Mouse (Mus musculus) Patski (cell line): ENCODE results near the gene Cyp3a41b. TPM values are rescaled to one million over a fixed set of nuclear protein-coding genes. Genes with fewer than 3 reads are reported as not detected.
"Not testable (repeated sequence)": the region's sequence is repeated elsewhere in the genome, so short reads cannot be mapped to it uniquely, and the experiment has no call there.

Experiments used
- ATAC-seq: fragments of 100-300 bp; one replicate; pipeline ENCODE4 v1.8.0; 2021
- CTCF ChIA-PET: fragments of 350-600 bp; sonication (Branson Sonifier 250); formaldehyde crosslinking; loops from one replicate; lab custom pipeline; 2022; ENCODE audit warnings: inconsistent platforms; lab: Charles Lee
- POLR2A ChIA-PET: fragments of 350-600 bp; sonication (Branson Sonifier 250); formaldehyde crosslinking; loops from one replicate; lab custom pipeline; 2022; ENCODE audit warnings: antibody characterized with exemption, inconsistent platforms; lab: Charles Lee
- DNase-seq: peaks from one replicate; pipeline ENCODE4 v3.0.0-alpha.2; 2011; ENCODE audit warnings: low read depth, low spot score
- H3K27me3 ChIP-seq: fragments of 371-371 bp; one replicate; pipeline ENCODE4 v1.5.1; 2021
- in situ Hi-C: fragments of 300-500 bp; cut with MboI; formaldehyde crosslinking; loops from 3 replicates; pipeline ENCODE4 v1.11.1; 2018; ENCODE audit warnings: low pct_unique_long_range_greater_than_20kb, mixed read lengths
- polyA plus RNA-seq: library from polyadenylated mRNA; unstranded; gene quantifications from one replicate; pipeline ENCODE4 v1.2.3, GENCODE M21; 2021

Gene Cyp3a41b
- not detected for polyA plus RNA-seq

GRCm38 (mm10) chr5:145584630-145585029 is at the start of gene Cyp3a41b:
Gene Cyp3a41b, minus strand, starts transcription at chr5:145584730.
- in situ Hi-C loops, DNase-seq, H3K27me3 ChIP-seq, ATAC-seq, CTCF ChIA-PET, POLR2A ChIA-PET: not testable (repeated sequence)

GRCm38 (mm10) chr5:145632286-145632685 is 47.8 kb upstream of the Cyp3a41b start:
- CTCF ChIA-PET, DNase-seq, H3K27me3 ChIP-seq, in situ Hi-C loops, ATAC-seq, POLR2A ChIA-PET: not testable (repeated sequence)

- DNase-seq, H3K27me3 ChIP-seq, ATAC-seq, in situ Hi-C loops, POLR2A ChIA-PET, CTCF ChIA-PET: not testable (repeated sequence)
Observed at GRCm38 (mm10) chr5:145604891-145605290, 20.4 kb upstream of the Cyp3a41b start.

- DNase-seq, in situ Hi-C loops, CTCF ChIA-PET, H3K27me3 ChIP-seq, POLR2A ChIA-PET, ATAC-seq: not testable (repeated sequence)
Observed at GRCm38 (mm10) chr5:145597851-145598250, 13.3 kb upstream of the Cyp3a41b start.

- CTCF ChIA-PET, DNase-seq, H3K27me3 ChIP-seq, ATAC-seq, in situ Hi-C loops, POLR2A ChIA-PET: not testable (repeated sequence)
Observed at GRCm38 (mm10) chr5:145577321-145577720, 7.2 kb downstream of the Cyp3a41b start.

- DNase-seq, CTCF ChIA-PET: not testable (repeated sequence)
Observed at GRCm38 (mm10) chr5:145575660-145576059, 8.9 kb downstream of the Cyp3a41b start.

GRCm38 (mm10) chr5:145571922-145572321 is 12.6 kb downstream of the Cyp3a41b start:
- in situ Hi-C loops, DNase-seq, POLR2A ChIA-PET, CTCF ChIA-PET, H3K27me3 ChIP-seq, ATAC-seq: not testable (repeated sequence)

More at GRCm38 (mm10) chr5:145575660-145576059, 8.9 kb downstream of the Cyp3a41b start:
- in situ Hi-C loops, POLR2A ChIA-PET, H3K27me3 ChIP-seq, ATAC-seq: not testable (repeated sequence)

Other genes starting within 250 kb of the Cyp3a41b start
- not detected for gene Cyp3a57, start 239.5 kb downstream of the Cyp3a41b start, polyA plus RNA-seq
- not detected for gene Cyp3a16, start 115.0 kb downstream of the Cyp3a41b start, polyA plus RNA-seq
- gene Cyp3a41a, start 135.4 kb upstream of the Cyp3a41b start, polyA plus RNA-seq: not detected
- gene Cyp3a44, start 221.1 kb upstream of the Cyp3a41b start, polyA plus RNA-seq: not detected